Comparison of ENCODE assay signal across 17 mouse cellular contexts in genomic region chr6:117851747-117852146, GRCm38 (mm10). TPM values are rescaled to one million over a fixed set of nuclear protein-coding genes. Genes with fewer than 3 reads are reported as not detected.
DNase-seq lines count a peak whose midpoint lies in the region; ATAC-seq and TF ChIP-seq lines count a peak whose summit lies in the region.
"Had no signal": no experiment of that assay in that cellular context is flagged by ENCODE, and none has a peak within 500 bp of the region (broad histone marks: within the 10 kb centered on the region; RNA-seq: fewer than 3 reads in every experiment).

No protein-coding gene starts in this region.

- TF ChIP-seq CTCF in layer of hippocampus, adult 2 months (conservative IDR thresholded peaks at IDR 0.05): peak; percentile 61

- DNase-seq in layer of hippocampus, adult 2 months (ENCODE audit: low spot score in 2 of 2): no peak
- DNase-seq in layer of hippocampus, adult 9-11 months: no peak
- peak; percentile 60 for DNase-seq in 416B (ENCODE audit: low read depth)
- no peak for DNase-seq in testis, postnatal 14 days (ENCODE audit: low spot score)
- no peak for DNase-seq in Muller cell, postnatal 12 days (ENCODE audit: inconsistent ontology term)
- DNase-seq in embryo, embryonic 10.5 days (ENCODE audit: low spot score): no peak
- DNase-seq: adrenal gland, postnatal 10 days; cerebellum, postnatal 36 days; forebrain, postnatal 0 days; kidney, postnatal 14 days; layer of hippocampus, postnatal 36 days; liver, embryonic 13.5 days; right cerebral cortex, adult 18-20 months had no signal

- no peak overlapping the region for H3K27ac ChIP-seq in layer of hippocampus, adult 2 months
- H3K27ac ChIP-seq: heart, embryonic 10.5 days; liver, embryonic 13.5 days; neural tube, embryonic 12.5 days had no signal

- ATAC-seq in CD4-positive, CD25-positive, alpha-beta regulatory T cell, adult 4 months: peak; percentile 83
- peak; percentile 53; the same call in 1 of the 2 replicates for ATAC-seq in granulocyte monocyte progenitor cell, adult 5-6 weeks (replicated peaks; ENCODE audit: poor library complexity, severe bottlenecking)
- ATAC-seq: forebrain, postnatal 0 days had no signal

- H3K4me3 ChIP-seq in layer of hippocampus, adult 2 months: no peak overlapping the region
- H3K4me3 ChIP-seq: heart, embryonic 10.5 days; liver, embryonic 13.5 days; neural tube, embryonic 12.5 days had no signal

RNA-seq across cellular contexts. Expression of gene Zfp239, which starts 10.2 kb away (rescaled TPM):
- total RNA-seq in layer of hippocampus, adult 2 months (2021): 10 to 100 TPM; 35.9 to 38.4 TPM
- 1 to 10 TPM; 2.4 to 3.3 TPM for polyA plus RNA-seq in CD4-positive, CD25-positive, alpha-beta regulatory T cell, adult 4 months (2017; shearing (Covaris generic))
- 5.5 and 9.7 TPM in 2 replicates for total RNA-seq in granulocyte monocyte progenitor cell, adult 5-6 weeks (2014; fragmentation: Nextera tagmentation)
- 5.6 and 11.0 TPM in 2 replicates for total RNA-seq in granulocyte monocyte progenitor cell, adult 5-6 weeks (2017)

RNA-seq across cellular contexts. Expression of gene Zfp637, which starts 10.8 kb away (rescaled TPM):
- total RNA-seq in layer of hippocampus, adult 2 months (2021): 10 to 100 TPM; 46.5 to 52.6 TPM
- polyA plus RNA-seq in CD4-positive, CD25-positive, alpha-beta regulatory T cell, adult 4 months (2017; shearing (Covaris generic)): 10 to 100 TPM; 34.4 to 40.9 TPM
- total RNA-seq in granulocyte monocyte progenitor cell, adult 5-6 weeks (2014; fragmentation: Nextera tagmentation): 24.8 and 34.6 TPM in 2 replicates
- total RNA-seq in granulocyte monocyte progenitor cell, adult 5-6 weeks (2017): 21.2 and 25.3 TPM in 2 replicates

RNA-seq across cellular contexts. Expression of gene Hnrnpf, which starts 48.4 kb away (rescaled TPM):
- total RNA-seq in layer of hippocampus, adult 2 months (2021): 100 to 1,000 TPM; 123 TPM
- polyA plus RNA-seq in CD4-positive, CD25-positive, alpha-beta regulatory T cell, adult 4 months (2017; shearing (Covaris generic)): 1,000 to 10,000 TPM; 1,072 to 1,239 TPM
- total RNA-seq in granulocyte monocyte progenitor cell, adult 5-6 weeks (2014; fragmentation: Nextera tagmentation): 691 and 695 TPM in 2 replicates
- total RNA-seq in granulocyte monocyte progenitor cell, adult 5-6 weeks (2017): 1,315 and 1,367 TPM in 2 replicates

Comparison
In these comparisons a context has a peak if more than half of its experiments do, and no peak if none do; other contexts are left out.
1. RNA of gene Hnrnpf, which starts 48.4 kb away (total RNA-seq): 691 to 1,367 TPM in granulocyte monocyte progenitor cell, adult 5-6 weeks; 123 TPM in layer of hippocampus, adult 2 months; every median in the first group is over 4 times any median in the second.